Mouse (Mus musculus): Measurements from ENCODE around the gene Rnase9. TPM values are rescaled to one million over a fixed set of nuclear protein-coding genes. Genes with fewer than 3 reads are reported as not detected.

Gene Rnase9
- total and polyA plus RNA-seq, 3 experiments = not detected

- H3K36me3 ChIP-seq (replicated peaks in 1 of 2; ENCODE audit: control insufficient read depth in 1 of 2, insufficient read depth in 1 of 2, low read length in 1 of 2) = no peaks in the 10 kb centered on the region
- no peaks in the 10 kb centered on the region for H3K9me3 ChIP-seq (replicated peaks; ENCODE audit: low read length)
- dilution Hi-C loops (cut with MboI; ENCODE audit: extremely low pct_ligation_motif_present, extremely low pct_unique_long_range_greater_than_20kb, low sequenced_read_pairs) = no loop called here
- no peaks in the 10 kb centered on the region for H3K79me2 ChIP-seq (replicated peaks; ENCODE audit: control insufficient read depth, extremely low read depth, insufficient read depth, poor library complexity, severe bottlenecking)
- no peak overlapping the region for H3K27ac ChIP-seq (ENCODE audit: insufficient read depth, low read depth)
- no peaks in the 10 kb centered on the region for H3K27me3 ChIP-seq (replicated peaks)
- H3K4me2 ChIP-seq (ENCODE audit: insufficient read depth, low read depth, poor library complexity, severe bottlenecking) = no peak overlapping the region
- H3K4me3 ChIP-seq (replicated peaks in 1 of 3; ENCODE audit: low read depth in 2 of 3, low read length in 2 of 3, poor library complexity in 1 of 3) = no peak overlapping the region
- H3K9ac ChIP-seq (ENCODE audit: insufficient read depth, low read depth) = no peak overlapping the region
- H3K4me1 ChIP-seq (ENCODE audit: control insufficient read depth in 1 of 2, insufficient read depth in 2 of 2) = peaks cover 0 to 10% of the 10 kb centered on the region in 2 experiments; a peak in 3 of 4 replicates
- in situ Hi-C loops (cut with MboI; ENCODE audit: low pct_ligation_motif_present, low pct_unique_long_range_greater_than_20kb, low sequenced_read_pairs) = no loop called here
- DNase-seq (ENCODE audit: extremely low read depth) = no peak
- TF ChIP-seq POLR2AphosphoS2 (IDR thresholded peaks at IDR 0.05; ENCODE audit: low read depth, low read length) (no peak), JUN (IDR thresholded peaks at IDR 0.05; ENCODE audit: insufficient read depth, low read depth, low read length) (no peak), SIN3A (IDR thresholded peaks at IDR 0.05; ENCODE audit: low read length) (no peak), TCF12 (IDR thresholded peaks at IDR 0.05; ENCODE audit: low read depth, low read length) (no peak), NELFE (IDR thresholded peaks at IDR 0.05; ENCODE audit: low read depth, low read length) (no peak), MAFK (IDR thresholded peaks at IDR 0.05; ENCODE audit: insufficient replicate concordance, low read length) (no peak), MEF2A (IDR thresholded peaks at IDR 0.05; ENCODE audit: borderline replicate concordance, low read depth, low read length) (no peak), CTCF (conservative IDR thresholded peaks at IDR 0.05 in 1 of 2, IDR thresholded peaks at IDR 0.05 in 1 of 2; ENCODE audit: low read depth in 2 of 2, low read length in 2 of 2) (no peak), PAX5 (IDR thresholded peaks at IDR 0.05; ENCODE audit: low read length) (no peak), TBP (conservative IDR thresholded peaks at IDR 0.05; ENCODE audit: low read depth, low read length) (no peak), RCOR1 (conservative IDR thresholded peaks at IDR 0.05; ENCODE audit: low read depth, low read length) (no peak), MAX (IDR thresholded peaks at IDR 0.05; ENCODE audit: low read length) (no peak), SMC3 (IDR thresholded peaks at IDR 0.05; ENCODE audit: low read depth, low read length) (no peak), UBTF (IDR thresholded peaks at IDR 0.05; ENCODE audit: low read depth, low read length) (no peak), HCFC1 (IDR thresholded peaks at IDR 0.05; ENCODE audit: low read depth, low read length) (no peak), POLR2A (IDR thresholded peaks at IDR 0.05; ENCODE audit: low read depth, low read length) (no peak), ELF1 (IDR thresholded peaks at IDR 0.05; ENCODE audit: low read depth, low read length) (no peak), MAZ (IDR thresholded peaks at IDR 0.05; ENCODE audit: low read depth, low read length) (no peak)
These were observed 12.9 kb upstream of the Rnase9 start for GRCm38 (mm10) chr14:51054243-51055237.

DNA sequence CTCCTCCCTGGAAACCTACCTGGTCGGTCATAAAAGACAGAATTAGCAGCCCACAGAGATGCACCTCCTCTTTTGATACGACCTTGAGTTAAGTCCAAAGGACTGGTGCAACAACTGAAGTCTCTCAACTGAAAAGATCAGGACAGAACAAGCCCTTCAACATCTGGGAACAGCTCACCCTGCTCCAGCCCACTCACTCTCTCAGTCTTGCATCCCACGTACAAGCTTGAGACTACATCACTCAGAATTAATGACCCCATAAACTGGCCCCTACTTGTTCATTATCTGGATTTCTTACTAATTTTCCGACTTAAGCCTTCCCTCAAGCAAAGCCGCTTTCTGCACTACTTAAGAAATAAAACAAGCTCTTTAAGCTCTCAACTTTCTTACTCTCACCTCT lies 11.5 kb upstream of the Rnase9 start:
- no peak for TF ChIP-seq CTCF (conservative IDR thresholded peaks at IDR 0.05 in 1 of 2, IDR thresholded peaks at IDR 0.05 in 1 of 2; ENCODE audit: low read depth in 2 of 2, low read length in 2 of 2)
- TF ChIP-seq MXI1 (IDR thresholded peaks at IDR 0.05; ENCODE audit: low read depth, low read length) = no peak
- no peak for TF ChIP-seq CHD1 (IDR thresholded peaks at IDR 0.05; ENCODE audit: low read depth, low read length)
- no peak for TF ChIP-seq ELF1 (IDR thresholded peaks at IDR 0.05; ENCODE audit: low read depth, low read length)
- dilution Hi-C loops (cut with MboI; ENCODE audit: extremely low pct_ligation_motif_present, extremely low pct_unique_long_range_greater_than_20kb, low sequenced_read_pairs) = no loop called here
- in situ Hi-C loops (cut with MboI; ENCODE audit: low pct_ligation_motif_present, low pct_unique_long_range_greater_than_20kb, low sequenced_read_pairs) = no loop called here

More for the DNA sequence above, 11.5 kb upstream of the Rnase9 start:
- DNase-seq (ENCODE audit: extremely low read depth) = no peak
- H3K4me3 ChIP-seq (replicated peaks in 1 of 3; ENCODE audit: low read depth in 2 of 3, low read length in 2 of 3, poor library complexity in 1 of 3) = no peak overlapping the region
- H3K4me1 ChIP-seq (ENCODE audit: control insufficient read depth in 1 of 2, insufficient read depth in 2 of 2) = peaks cover 6 to 17% of the 10 kb centered on the region in 2 experiments
- no peaks in the 10 kb centered on the region for H3K79me2 ChIP-seq (replicated peaks; ENCODE audit: control insufficient read depth, extremely low read depth, insufficient read depth, poor library complexity, severe bottlenecking)
- no peak overlapping the region for H3K27ac ChIP-seq (ENCODE audit: insufficient read depth, low read depth)
- H3K9ac ChIP-seq (ENCODE audit: insufficient read depth, low read depth) = no peak overlapping the region
- no peaks in the 10 kb centered on the region for H3K27me3 ChIP-seq (replicated peaks)
- H3K4me2 ChIP-seq (ENCODE audit: insufficient read depth, low read depth, poor library complexity, severe bottlenecking) = no peak overlapping the region
- H3K36me3 ChIP-seq (replicated peaks in 1 of 2; ENCODE audit: control insufficient read depth in 1 of 2, insufficient read depth in 1 of 2, low read length in 1 of 2) = no peaks in the 10 kb centered on the region
- no peaks in the 10 kb centered on the region for H3K9me3 ChIP-seq (replicated peaks; ENCODE audit: low read length)
